Mouse (Mus musculus): ENCODE measurements at regions not wholly inside any gene's neighbourhood (a gene's known extent, or its start where the extent isn't known, plus 50 kb on each side); places are given as distances from the start of the nearest gene placed in this dataset.

GRCm38 (mm10) chr17:14578194-14578593 is 115.8 kb downstream of the Thbs2 start:
- Histone ChIP-seq H3K4me1 (ENCODE audit: control insufficient read depth, insufficient read depth, low read length) (no peaks in the 10 kb centered on the region), H3K4me3 (ENCODE audit: insufficient read depth, low read depth, low read length) (no peak overlapping the region), H3K27ac (ENCODE audit: insufficient read depth, low read depth, low read length) (no peak overlapping the region)
- 37% methylated on average over 3 of the region's 3 CpGs for WGBS
- no peak for TF ChIP-seq POLR2A (IDR thresholded peaks at IDR 0.05; ENCODE audit: insufficient read depth, low read depth, low read length)
- TF ChIP-seq CTCF (IDR thresholded peaks at IDR 0.05; ENCODE audit: insufficient read depth, low read depth, low read length) = no peak

GRCm38 (mm10) chr17:14576159-14576558 is 117.9 kb downstream of the Thbs2 start:
- no peak for TF ChIP-seq CTCF (IDR thresholded peaks at IDR 0.05; ENCODE audit: insufficient read depth, low read depth, low read length)
- no peak for TF ChIP-seq POLR2A (IDR thresholded peaks at IDR 0.05; ENCODE audit: insufficient read depth, low read depth, low read length)
- Histone ChIP-seq H3K4me3 (ENCODE audit: insufficient read depth, low read depth, low read length) (no peak overlapping the region), H3K4me1 (ENCODE audit: control insufficient read depth, insufficient read depth, low read length) (no peaks in the 10 kb centered on the region), H3K27ac (ENCODE audit: insufficient read depth, low read depth, low read length) (no peak overlapping the region)
- WGBS = 84% methylated on average over 2 of the region's 2 CpGs

- TF ChIP-seq POLR2A (IDR thresholded peaks at IDR 0.05; ENCODE audit: insufficient read depth, low read depth, low read length) (no peak), CTCF (IDR thresholded peaks at IDR 0.05; ENCODE audit: insufficient read depth, low read depth, low read length) (no peak)
- Histone ChIP-seq H3K4me3 (ENCODE audit: insufficient read depth, low read depth, low read length) (no peak overlapping the region), H3K27ac (ENCODE audit: insufficient read depth, low read depth, low read length) (no peak overlapping the region), H3K4me1 (ENCODE audit: control insufficient read depth, insufficient read depth, low read length) (no peaks in the 10 kb centered on the region)
- WGBS = 88% methylated on average over 7 of the region's 7 CpGs
These were observed 122.9 kb downstream of the Thbs2 start for GRCm38 (mm10) chr17:14571143-14571542.

GRCm38 (mm10) chr17:14570266-14570775 is 123.7 kb downstream of the Thbs2 start:
- Histone ChIP-seq H3K4me3 (ENCODE audit: insufficient read depth, low read depth, low read length) (no peak overlapping the region), H3K4me1 (ENCODE audit: control insufficient read depth, insufficient read depth, low read length) (no peaks in the 10 kb centered on the region), H3K27ac (ENCODE audit: insufficient read depth, low read depth, low read length) (no peak overlapping the region)
- no peak for TF ChIP-seq POLR2A (IDR thresholded peaks at IDR 0.05; ENCODE audit: insufficient read depth, low read depth, low read length)
- 80% methylated on average over 6 of the region's 6 CpGs for WGBS

- Histone ChIP-seq H3K27ac (ENCODE audit: insufficient read depth, low read depth, low read length) (no peak overlapping the region), H3K4me1 (ENCODE audit: control insufficient read depth, insufficient read depth, low read length) (no peaks in the 10 kb centered on the region), H3K4me3 (ENCODE audit: insufficient read depth, low read depth, low read length) (no peak overlapping the region)
- no peak for TF ChIP-seq CTCF (IDR thresholded peaks at IDR 0.05; ENCODE audit: insufficient read depth, low read depth, low read length)
- no peak for TF ChIP-seq POLR2A (IDR thresholded peaks at IDR 0.05; ENCODE audit: insufficient read depth, low read depth, low read length)
- WGBS = 88% methylated on average over 6 of the region's 6 CpGs
These were observed 131.8 kb downstream of the Thbs2 start for GRCm38 (mm10) chr17:14562191-14562590.

- H3K27ac ChIP-seq (ENCODE audit: insufficient read depth, low read depth, low read length) = no peak overlapping the region
- TF ChIP-seq POLR2A (IDR thresholded peaks at IDR 0.05; ENCODE audit: insufficient read depth, low read depth, low read length) (no peak), CTCF (IDR thresholded peaks at IDR 0.05; ENCODE audit: insufficient read depth, low read depth, low read length) (no peak)
- H3K4me3 ChIP-seq (ENCODE audit: insufficient read depth, low read depth, low read length) = no peak overlapping the region
- H3K4me1 ChIP-seq (ENCODE audit: control insufficient read depth, insufficient read depth, low read length) = no peaks in the 10 kb centered on the region
These were observed 136.8 kb downstream of the Thbs2 start for GRCm38 (mm10) chr17:14557214-14557613.

GRCm38 (mm10) chr17:14553195-14553594 is 140.8 kb downstream of the Thbs2 start:
- WGBS = 67% methylated on average over 3 of the region's 3 CpGs
- no peak for TF ChIP-seq POLR2A (IDR thresholded peaks at IDR 0.05; ENCODE audit: insufficient read depth, low read depth, low read length)
- TF ChIP-seq CTCF (IDR thresholded peaks at IDR 0.05; ENCODE audit: insufficient read depth, low read depth, low read length) = no peak
- Histone ChIP-seq H3K4me1 (ENCODE audit: control insufficient read depth, insufficient read depth, low read length) (no peaks in the 10 kb centered on the region), H3K27ac (ENCODE audit: insufficient read depth, low read depth, low read length) (no peak overlapping the region), H3K4me3 (ENCODE audit: insufficient read depth, low read depth, low read length) (no peak overlapping the region)

- WGBS = 90% methylated on average over 4 of the region's 4 CpGs
- H3K27ac ChIP-seq (ENCODE audit: insufficient read depth, low read depth, low read length) = no peak overlapping the region
- TF ChIP-seq CTCF (IDR thresholded peaks at IDR 0.05; ENCODE audit: insufficient read depth, low read depth, low read length) (no peak), POLR2A (IDR thresholded peaks at IDR 0.05; ENCODE audit: insufficient read depth, low read depth, low read length) (no peak)
These were observed 142.0 kb downstream of the Thbs2 start for GRCm38 (mm10) chr17:14552081-14552480.

GRCm38 (mm10) chr17:14551610-14552009 is 142.4 kb downstream of the Thbs2 start:
- no peaks in the 10 kb centered on the region for H3K4me1 ChIP-seq (ENCODE audit: control insufficient read depth, insufficient read depth, low read length)
- TF ChIP-seq CTCF (IDR thresholded peaks at IDR 0.05; ENCODE audit: insufficient read depth, low read depth, low read length) = no peak
- TF ChIP-seq POLR2A (IDR thresholded peaks at IDR 0.05; ENCODE audit: insufficient read depth, low read depth, low read length) = no peak
- 67% methylated on average over 4 of the region's 4 CpGs for whole genome bisulfite sequencing
- no peak overlapping the region for H3K4me3 ChIP-seq (ENCODE audit: insufficient read depth, low read depth, low read length)
- H3K27ac ChIP-seq (ENCODE audit: insufficient read depth, low read depth, low read length) = no peak overlapping the region

More at GRCm38 (mm10) chr17:14552081-14552480, 142.0 kb downstream of the Thbs2 start:
- no peaks in the 10 kb centered on the region for H3K4me1 ChIP-seq (ENCODE audit: control insufficient read depth, insufficient read depth, low read length)
- H3K4me3 ChIP-seq (ENCODE audit: insufficient read depth, low read depth, low read length) = no peak overlapping the region

All from olfactory bulb, adult 2 months (tissue).